Mouse (Mus musculus) CH12.LX (cell line): ENCODE results near the gene Olfr56. TPM values are rescaled to one million over a fixed set of nuclear protein-coding genes. Genes with fewer than 3 reads are reported as not detected.

ENCODE experiments used
- DNase-seq: peaks from one replicate; pipeline ENCODE4 v3.0.0-alpha.2; 2013; ENCODE audit errors: extremely low read depth
- H3K27ac ChIP-seq: 2 replicates; pipeline ENCODE4 v1.5.1; 2012; ENCODE audit warnings: low read depth, mild to moderate bottlenecking, control low read depth, moderate library complexity; ENCODE audit not compliant: insufficient read depth
- H3K27me3 ChIP-seq: replicated peaks from 2 replicates; pipeline ENCODE3; 2012; ENCODE audit warnings: inconsistent platforms
- H3K36me3 ChIP-seq, 2 experiments: replicated peaks in 1 of 2; 2 replicates each; pipeline versions ENCODE3 to v1.6.1; 2012; ENCODE audit warnings: inconsistent platforms in 1 of 2, low read length in 1 of 2, mild to moderate bottlenecking in 1 of 2, mixed read lengths in 1 of 2, moderate library complexity in 1 of 2; ENCODE audit not compliant: control insufficient read depth in 1 of 2, insufficient read depth in 1 of 2
- H3K4me1 ChIP-seq, 2 experiments: 2 replicates each; pipeline ENCODE4 v1.6.1; 2012; ENCODE audit warnings: inconsistent platforms in 1 of 2, moderate library complexity in 1 of 2; ENCODE audit not compliant: insufficient read depth in 2 of 2, control insufficient read depth in 1 of 2
- H3K4me2 ChIP-seq: 2 replicates; pipeline ENCODE4 v1.6.1; 2012; ENCODE audit warnings: low read depth, mild to moderate bottlenecking, control low read depth; ENCODE audit not compliant: poor library complexity, insufficient read depth, severe bottlenecking
- H3K4me3 ChIP-seq, 3 experiments: fragments of 150-350 bp in 1 of 3; sonication (generic) in 1 of 3; replicated peaks in 1 of 3; 2 replicates each; pipeline versions ENCODE3 to v1.5.1; 2011 to 2012; ENCODE audit warnings: low read depth in 2 of 3, low read length in 2 of 3, mild to moderate bottlenecking in 2 of 3, moderate library complexity in 2 of 3, control low read depth in 1 of 3, improper control_type of control experiment in 1 of 3, inconsistent platforms in 1 of 3, mixed read lengths in 1 of 3; ENCODE audit not compliant: poor library complexity in 1 of 3
- H3K79me2 ChIP-seq: replicated peaks from 2 replicates; pipeline ENCODE4 v1.6.1; 2012; ENCODE audit warnings: mild to moderate bottlenecking, moderate library complexity; ENCODE audit not compliant: control insufficient read depth, poor library complexity, insufficient read depth, severe bottlenecking; ENCODE audit errors: extremely low read depth
- H3K9ac ChIP-seq: 2 replicates; pipeline ENCODE4 v1.6.1; 2012; ENCODE audit warnings: low read depth, mild to moderate bottlenecking, control low read depth, moderate library complexity; ENCODE audit not compliant: insufficient read depth
- H3K9me3 ChIP-seq: replicated peaks from 2 replicates; pipeline ENCODE3; 2012; ENCODE audit warnings: low read length, inconsistent platforms, mixed read lengths
- BHLHE40 ChIP-seq: IDR thresholded peaks from 2 replicates; pipeline ENCODE4 v1.6.1; 2011; ENCODE audit warnings: mild to moderate bottlenecking, low read depth, low read length, improper control_type of control experiment
- CHD1 ChIP-seq: IDR thresholded peaks from 2 replicates; pipeline ENCODE4 v1.6.1; 2012; ENCODE audit warnings: low read depth, low read length, improper control_type of control experiment, inconsistent platforms
- E2F4 ChIP-seq: IDR thresholded peaks from 2 replicates; pipeline ENCODE4 v1.6.1; 2011; ENCODE audit warnings: low read depth, low read length, improper control_type of control experiment; ENCODE audit not compliant: insufficient replicate concordance
- EP300 ChIP-seq: IDR thresholded peaks from 2 replicates; pipeline ENCODE4 v1.6.1; 2011; ENCODE audit warnings: low read length, improper control_type of control experiment
- IRF4 ChIP-seq: IDR thresholded peaks from 2 replicates; pipeline ENCODE4 v1.6.1; 2014; ENCODE audit warnings: low read depth, mild to moderate bottlenecking, inconsistent platforms, low read length, improper control_type of control experiment
- JUN ChIP-seq: IDR thresholded peaks from 2 replicates; pipeline ENCODE4 v1.6.1; 2011; ENCODE audit warnings: low read depth, mild to moderate bottlenecking, low read length, improper control_type of control experiment, moderate library complexity; ENCODE audit not compliant: insufficient read depth
- JUND ChIP-seq: conservative IDR thresholded peaks from 2 replicates; pipeline ENCODE4 v1.6.1; 2011; ENCODE audit warnings: low read depth, low read length, improper control_type of control experiment
- MAFK ChIP-seq: IDR thresholded peaks from 2 replicates; pipeline ENCODE4 v1.6.1; 2011; ENCODE audit warnings: low read length, improper control_type of control experiment; ENCODE audit not compliant: insufficient replicate concordance
- MAZ ChIP-seq: IDR thresholded peaks from 2 replicates; pipeline ENCODE4 v1.6.1; 2012; ENCODE audit warnings: low read depth, mild to moderate bottlenecking, inconsistent platforms, low read length, improper control_type of control experiment, moderate library complexity
- MXI1 ChIP-seq: IDR thresholded peaks from 2 replicates; pipeline ENCODE4 v1.6.1; 2011; ENCODE audit warnings: mild to moderate bottlenecking, low read depth, low read length, improper control_type of control experiment
- MYC ChIP-seq: IDR thresholded peaks from 2 replicates; pipeline ENCODE4 v1.6.1; 2011; ENCODE audit warnings: low read depth, mild to moderate bottlenecking, improper control_type of control experiment, low read length
- PAX5 ChIP-seq: IDR thresholded peaks from 2 replicates; pipeline ENCODE4 v1.6.1; 2012; ENCODE audit warnings: low read length, inconsistent platforms, mixed read lengths
- RAD21 ChIP-seq: IDR thresholded peaks from 2 replicates; pipeline ENCODE4 v1.6.1; 2011; ENCODE audit warnings: low read depth, mild to moderate bottlenecking, low read length, improper control_type of control experiment, moderate library complexity
- SMC3 ChIP-seq: IDR thresholded peaks from 2 replicates; pipeline ENCODE4 v1.6.1; 2011; ENCODE audit warnings: low read depth, low read length, improper control_type of control experiment
- USF2 ChIP-seq: conservative IDR thresholded peaks from 2 replicates; pipeline ENCODE4 v1.6.1; 2011; ENCODE audit warnings: low read depth, low read length, improper control_type of control experiment
- ZKSCAN1 ChIP-seq: IDR thresholded peaks from 2 replicates; pipeline ENCODE4 v1.6.1; 2012; ENCODE audit warnings: low read depth, inconsistent platforms, low read length, improper control_type of control experiment, borderline replicate concordance
- ZMIZ1 ChIP-seq: IDR thresholded peaks from 2 replicates; pipeline ENCODE4 v1.6.1; 2012; ENCODE audit warnings: low read depth, mild to moderate bottlenecking, inconsistent platforms, low read length, improper control_type of control experiment
- dilution Hi-C: fragments of 300-500 bp; cut with MboI; formaldehyde crosslinking; loops from 2 replicates; pipeline ENCODE4 v1.14.3; 2020; ENCODE audit warnings: low sequenced_read_pairs; ENCODE audit not compliant: extremely low pct_unique_long_range_greater_than_20kb, extremely low pct_ligation_motif_present
- in situ Hi-C: fragments of 300-500 bp; cut with MboI; formaldehyde crosslinking; loops from 3 replicates; pipeline ENCODE4 v1.14.3; 2019; ENCODE audit warnings: low sequenced_read_pairs, low pct_ligation_motif_present, low pct_unique_long_range_greater_than_20kb, mixed read lengths
- polyA plus RNA-seq: library from polyadenylated mRNA; unstranded; fragments of >175 nt; gene quantifications from 2 replicates; pipeline ENCODE4 v1.2.1, GENCODE M21; 2012; ENCODE audit warnings: low read depth; ENCODE audit not compliant: insufficient read length
- total RNA-seq, 2 experiments: library from RNA; depleted of rRNA; stranded (reverse); fragments of 300-350 nt in 1 of 2; fragments of >200 nt in 1 of 2; gene quantifications; 2 replicates each; pipeline ENCODE4 v1.2.3; 2012 to 2014

Olfr56 gene
- total and polyA plus RNA-seq, 3 experiments: not detected

- no peak for DNase-seq
- no peak overlapping the region for H3K4me2 ChIP-seq
- in situ Hi-C loops: no loop called here
- TF ChIP-seq IRF4: no peak
- TF ChIP-seq CHD1: no peak
- no peak for TF ChIP-seq ZKSCAN1
- TF ChIP-seq ZMIZ1: no peak
- TF ChIP-seq BHLHE40: no peak
- TF ChIP-seq MAZ: no peak
- no peak for TF ChIP-seq E2F4
- TF ChIP-seq JUN: no peak
- no peak for TF ChIP-seq PAX5
- TF ChIP-seq MYC: no peak
- no peak for TF ChIP-seq EP300
- TF ChIP-seq RAD21: no peak
- no peak for TF ChIP-seq MAFK
- TF ChIP-seq JUND: no peak
- peaks cover 5 to 65% of the 10 kb centered on the region in 2 experiments for H3K4me1 ChIP-seq
- H3K4me3 ChIP-seq: no peak overlapping the region
- H3K79me2 ChIP-seq: no peaks in the 10 kb centered on the region
- H3K36me3 ChIP-seq: no peaks in the 10 kb centered on the region
- H3K9ac ChIP-seq: no peak overlapping the region
- H3K9me3 ChIP-seq: no peaks in the 10 kb centered on the region
- dilution Hi-C loops: no loop called here
- H3K27ac ChIP-seq: no peak overlapping the region
- no peaks in the 10 kb centered on the region for H3K27me3 ChIP-seq
Observed at GRCm38 (mm10) chr11:49083808-49084207, 105.1 kb downstream of the Olfr56 start.

DNA sequence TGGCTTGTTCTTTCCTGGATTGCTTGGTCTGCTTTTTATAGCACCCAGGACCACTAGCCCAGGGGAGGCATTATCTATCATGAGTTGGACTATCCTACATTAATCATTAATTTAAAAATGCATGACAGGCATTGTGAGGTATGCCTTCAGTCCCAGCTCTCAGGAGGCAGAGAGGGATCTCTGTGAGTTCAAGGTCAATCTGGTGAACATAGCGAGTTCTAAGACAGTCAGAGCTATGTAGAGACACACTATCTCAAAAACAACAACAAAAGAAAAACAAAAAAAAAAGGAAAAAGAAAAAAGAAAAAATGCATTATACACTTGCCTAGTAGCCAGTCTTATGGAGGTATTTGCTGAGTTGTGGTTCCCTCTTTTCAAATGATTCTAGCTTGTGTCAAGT is 105.7 kb downstream of the Olfr56 start:
- peaks cover 5 to 67% of the 10 kb centered on the region in 2 experiments for H3K4me1 ChIP-seq
- H3K27ac ChIP-seq: no peak overlapping the region

More for the DNA sequence above, 105.7 kb downstream of the Olfr56 start:
- in situ Hi-C loops (no loop called here), dilution Hi-C loops (no loop called here)
- no peak overlapping the region for H3K4me3 ChIP-seq
- no peak for DNase-seq
- H3K36me3 ChIP-seq: no peaks in the 10 kb centered on the region
- H3K9me3 ChIP-seq: no peaks in the 10 kb centered on the region
- H3K4me2 ChIP-seq: no peak overlapping the region
- no peaks in the 10 kb centered on the region for H3K27me3 ChIP-seq
- H3K79me2 ChIP-seq: no peaks in the 10 kb centered on the region
- no peak overlapping the region for H3K9ac ChIP-seq
- TF ChIP-seq ZKSCAN1 (no peak), MXI1 (no peak), MAZ (no peak), SMC3 (no peak), MYC (no peak), USF2 (no peak), RAD21 (no peak)
- TF ChIP-seq, all 38 proteins: peak for 0
